Mouse (Mus musculus) CH12.LX (cell line): ENCODE measurements around the gene Hormad1. TPM values are rescaled to one million over a fixed set of nuclear protein-coding genes. Genes with fewer than 3 reads are reported as not detected.

ENCODE experiments used
- DNase-seq: peaks from one replicate; pipeline ENCODE4 v3.0.0-alpha.2; 2013; ENCODE audit errors: extremely low read depth
- H3K27ac ChIP-seq: 2 replicates; pipeline ENCODE4 v1.5.1; 2012; ENCODE audit warnings: low read depth, mild to moderate bottlenecking, control low read depth, moderate library complexity; ENCODE audit not compliant: insufficient read depth
- H3K27me3 ChIP-seq: replicated peaks from 2 replicates; pipeline ENCODE3; 2012; ENCODE audit warnings: inconsistent platforms
- H3K36me3 ChIP-seq, 2 experiments: replicated peaks in 1 of 2; 2 replicates each; pipeline versions ENCODE3 to v1.6.1; 2012; ENCODE audit warnings: inconsistent platforms in 1 of 2, low read length in 1 of 2, mild to moderate bottlenecking in 1 of 2, mixed read lengths in 1 of 2, moderate library complexity in 1 of 2; ENCODE audit not compliant: control insufficient read depth in 1 of 2, insufficient read depth in 1 of 2
- H3K4me1 ChIP-seq, 2 experiments: 2 replicates each; pipeline ENCODE4 v1.6.1; 2012; ENCODE audit warnings: inconsistent platforms in 1 of 2, moderate library complexity in 1 of 2; ENCODE audit not compliant: insufficient read depth in 2 of 2, control insufficient read depth in 1 of 2
- H3K4me2 ChIP-seq: 2 replicates; pipeline ENCODE4 v1.6.1; 2012; ENCODE audit warnings: low read depth, mild to moderate bottlenecking, control low read depth; ENCODE audit not compliant: poor library complexity, insufficient read depth, severe bottlenecking
- H3K4me3 ChIP-seq, 3 experiments: fragments of 150-350 bp in 1 of 3; sonication (generic) in 1 of 3; replicated peaks in 1 of 3; 2 replicates each; pipeline versions ENCODE3 to v1.5.1; 2011 to 2012; ENCODE audit warnings: low read depth in 2 of 3, low read length in 2 of 3, mild to moderate bottlenecking in 2 of 3, moderate library complexity in 2 of 3, control low read depth in 1 of 3, improper control_type of control experiment in 1 of 3, inconsistent platforms in 1 of 3, mixed read lengths in 1 of 3; ENCODE audit not compliant: poor library complexity in 1 of 3
- H3K79me2 ChIP-seq: replicated peaks from 2 replicates; pipeline ENCODE4 v1.6.1; 2012; ENCODE audit warnings: mild to moderate bottlenecking, moderate library complexity; ENCODE audit not compliant: control insufficient read depth, poor library complexity, insufficient read depth, severe bottlenecking; ENCODE audit errors: extremely low read depth
- H3K9ac ChIP-seq: 2 replicates; pipeline ENCODE4 v1.6.1; 2012; ENCODE audit warnings: low read depth, mild to moderate bottlenecking, control low read depth, moderate library complexity; ENCODE audit not compliant: insufficient read depth
- H3K9me3 ChIP-seq: replicated peaks from 2 replicates; pipeline ENCODE3; 2012; ENCODE audit warnings: low read length, inconsistent platforms, mixed read lengths
- CHD1 ChIP-seq: IDR thresholded peaks from 2 replicates; pipeline ENCODE4 v1.6.1; 2012; ENCODE audit warnings: low read depth, low read length, improper control_type of control experiment, inconsistent platforms
- E2F4 ChIP-seq: IDR thresholded peaks from 2 replicates; pipeline ENCODE4 v1.6.1; 2011; ENCODE audit warnings: low read depth, low read length, improper control_type of control experiment; ENCODE audit not compliant: insufficient replicate concordance
- ELF1 ChIP-seq: IDR thresholded peaks from 2 replicates; pipeline ENCODE4 v1.6.1; 2014; ENCODE audit warnings: low read depth, mild to moderate bottlenecking, inconsistent platforms, low read length, improper control_type of control experiment
- EP300 ChIP-seq: IDR thresholded peaks from 2 replicates; pipeline ENCODE4 v1.6.1; 2011; ENCODE audit warnings: low read length, improper control_type of control experiment
- JUN ChIP-seq: IDR thresholded peaks from 2 replicates; pipeline ENCODE4 v1.6.1; 2011; ENCODE audit warnings: low read depth, mild to moderate bottlenecking, low read length, improper control_type of control experiment, moderate library complexity; ENCODE audit not compliant: insufficient read depth
- JUND ChIP-seq: conservative IDR thresholded peaks from 2 replicates; pipeline ENCODE4 v1.6.1; 2011; ENCODE audit warnings: low read depth, low read length, improper control_type of control experiment
- KAT2A ChIP-seq: IDR thresholded peaks from 2 replicates; pipeline ENCODE4 v1.6.1; 2012; ENCODE audit warnings: low read length, improper control_type of control experiment, inconsistent platforms; ENCODE audit not compliant: insufficient replicate concordance
- MAFK ChIP-seq: IDR thresholded peaks from 2 replicates; pipeline ENCODE4 v1.6.1; 2011; ENCODE audit warnings: low read length, improper control_type of control experiment; ENCODE audit not compliant: insufficient replicate concordance
- MAX ChIP-seq: IDR thresholded peaks from 2 replicates; pipeline ENCODE4 v1.6.1; 2011; ENCODE audit warnings: low read length, improper control_type of control experiment
- MAZ ChIP-seq: IDR thresholded peaks from 2 replicates; pipeline ENCODE4 v1.6.1; 2012; ENCODE audit warnings: low read depth, mild to moderate bottlenecking, inconsistent platforms, low read length, improper control_type of control experiment, moderate library complexity
- MEF2A ChIP-seq: IDR thresholded peaks from 2 replicates; pipeline ENCODE4 v1.6.1; 2014; ENCODE audit warnings: low read depth, mild to moderate bottlenecking, inconsistent platforms, low read length, improper control_type of control experiment, borderline replicate concordance
- NELFE ChIP-seq: IDR thresholded peaks from 2 replicates; pipeline ENCODE4 v1.6.1; 2011; ENCODE audit warnings: low read depth, low read length, improper control_type of control experiment
- NRF1 ChIP-seq: IDR thresholded peaks from 2 replicates; pipeline ENCODE4 v1.6.1; 2014; ENCODE audit warnings: low read depth, mild to moderate bottlenecking, inconsistent platforms, low read length, improper control_type of control experiment, moderate library complexity
- PAX5 ChIP-seq: IDR thresholded peaks from 2 replicates; pipeline ENCODE4 v1.6.1; 2012; ENCODE audit warnings: low read length, inconsistent platforms, mixed read lengths
- POLR2A ChIP-seq: IDR thresholded peaks from 2 replicates; pipeline ENCODE4 v1.6.1; 2011; ENCODE audit warnings: low read depth, mild to moderate bottlenecking, improper control_type of control experiment, low read length
- RAD21 ChIP-seq: IDR thresholded peaks from 2 replicates; pipeline ENCODE4 v1.6.1; 2011; ENCODE audit warnings: low read depth, mild to moderate bottlenecking, low read length, improper control_type of control experiment, moderate library complexity
- RCOR1 ChIP-seq: conservative IDR thresholded peaks from 2 replicates; pipeline ENCODE4 v1.6.1; 2012; ENCODE audit warnings: low read depth, mild to moderate bottlenecking, inconsistent platforms, low read length, improper control_type of control experiment
- SMC3 ChIP-seq: IDR thresholded peaks from 2 replicates; pipeline ENCODE4 v1.6.1; 2011; ENCODE audit warnings: low read depth, low read length, improper control_type of control experiment
- UBTF ChIP-seq: IDR thresholded peaks from 2 replicates; pipeline ENCODE4 v1.6.1; 2012; ENCODE audit warnings: low read depth, mild to moderate bottlenecking, inconsistent platforms, low read length, improper control_type of control experiment, moderate library complexity
- USF1 ChIP-seq: IDR thresholded peaks from 2 replicates; pipeline ENCODE4 v1.6.1; 2014; ENCODE audit warnings: low read depth, mild to moderate bottlenecking, inconsistent platforms, low read length, improper control_type of control experiment
- USF2 ChIP-seq: conservative IDR thresholded peaks from 2 replicates; pipeline ENCODE4 v1.6.1; 2011; ENCODE audit warnings: low read depth, low read length, improper control_type of control experiment
- ZC3H11A ChIP-seq: IDR thresholded peaks from 2 replicates; pipeline ENCODE4 v1.6.1; 2012; ENCODE audit warnings: low read depth, mild to moderate bottlenecking, inconsistent platforms, low read length, improper control_type of control experiment
- ZKSCAN1 ChIP-seq: IDR thresholded peaks from 2 replicates; pipeline ENCODE4 v1.6.1; 2012; ENCODE audit warnings: low read depth, inconsistent platforms, low read length, improper control_type of control experiment, borderline replicate concordance
- ZMIZ1 ChIP-seq: IDR thresholded peaks from 2 replicates; pipeline ENCODE4 v1.6.1; 2012; ENCODE audit warnings: low read depth, mild to moderate bottlenecking, inconsistent platforms, low read length, improper control_type of control experiment
- dilution Hi-C: fragments of 300-500 bp; cut with MboI; formaldehyde crosslinking; loops from 2 replicates; pipeline ENCODE4 v1.14.3; 2020; ENCODE audit warnings: low sequenced_read_pairs; ENCODE audit not compliant: extremely low pct_unique_long_range_greater_than_20kb, extremely low pct_ligation_motif_present
- in situ Hi-C: fragments of 300-500 bp; cut with MboI; formaldehyde crosslinking; loops from 3 replicates; pipeline ENCODE4 v1.14.3; 2019; ENCODE audit warnings: low sequenced_read_pairs, low pct_ligation_motif_present, low pct_unique_long_range_greater_than_20kb, mixed read lengths
- polyA plus RNA-seq: library from polyadenylated mRNA; unstranded; fragments of >175 nt; gene quantifications from 2 replicates; pipeline ENCODE4 v1.2.1, GENCODE M21; 2012; ENCODE audit warnings: low read depth; ENCODE audit not compliant: insufficient read length
- total RNA-seq, 2 experiments: library from RNA; depleted of rRNA; stranded (reverse); fragments of 300-350 nt in 1 of 2; fragments of >200 nt in 1 of 2; gene quantifications; 2 replicates each; pipeline ENCODE4 v1.2.3; 2012 to 2014

The Hormad1 gene
- total and polyA plus RNA-seq, 3 experiments: not detected

DNA sequence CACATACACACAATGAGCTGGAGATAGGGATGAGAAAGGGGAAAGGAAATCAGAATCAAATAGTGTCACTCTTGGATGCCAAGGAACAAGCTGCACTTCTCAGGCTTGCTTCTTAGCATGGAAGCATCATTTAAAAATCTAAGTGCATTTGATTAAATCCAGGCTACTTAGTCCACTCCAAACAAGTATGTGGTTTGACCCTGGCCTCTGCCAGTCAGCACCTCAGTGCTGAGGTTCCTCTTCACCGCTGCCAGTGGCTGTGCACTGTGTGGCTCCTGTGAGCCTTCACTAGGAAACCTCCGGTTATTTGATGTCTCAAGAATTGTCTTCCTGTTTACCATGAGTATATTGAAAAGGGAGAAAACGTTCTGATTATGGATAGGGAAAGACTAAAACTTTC lies 71.4 kb downstream of the Hormad1 start:
- H3K27ac ChIP-seq: no peak overlapping the region

GRCm38 (mm10) chr3:95631304-95631703 lies 71.8 kb downstream of the Hormad1 start:
- H3K36me3 ChIP-seq: peaks cover 72 to 96% of the 10 kb centered on the region in 2 experiments
- no peak for TF ChIP-seq USF2
- TF ChIP-seq EP300: no peak
- no peak for TF ChIP-seq MAX
- TF ChIP-seq E2F4: no peak
- TF ChIP-seq UBTF: no peak
- no peak for TF ChIP-seq ZMIZ1
- TF ChIP-seq RCOR1: no peak
- TF ChIP-seq JUN: no peak
- H3K9ac ChIP-seq: no peak overlapping the region
- no peak overlapping the region for H3K4me3 ChIP-seq
- peaks cover 40% of the 10 kb centered on the region for H3K79me2 ChIP-seq
- no peaks in the 10 kb centered on the region for H3K9me3 ChIP-seq
- peaks cover 5 to 80% of the 10 kb centered on the region in 2 experiments for H3K4me1 ChIP-seq
- DNase-seq: no peak
- in situ Hi-C loops (no loop called here), dilution Hi-C loops (no loop called here)
- no peaks in the 10 kb centered on the region for H3K27me3 ChIP-seq
- H3K27ac ChIP-seq: no peak overlapping the region
- no peak overlapping the region for H3K4me2 ChIP-seq

More for the DNA sequence above, 71.4 kb downstream of the Hormad1 start:
- TF ChIP-seq PAX5 (no peak), USF1 (no peak), SMC3 (no peak), EP300 (no peak), MAX (no peak), ELF1 (no peak), MEF2A (no peak), RCOR1 (no peak), CHD1 (no peak), RAD21 (no peak), MAFK (no peak), KAT2A (no peak), MAZ (no peak), ZC3H11A (no peak), NELFE (no peak), NRF1 (no peak), ZKSCAN1 (no peak), POLR2A (no peak), JUND (no peak)
- peaks cover 69 to 93% of the 10 kb centered on the region in 2 experiments for H3K36me3 ChIP-seq
- no peak overlapping the region for H3K9ac ChIP-seq
- peaks cover 45% of the 10 kb centered on the region for H3K79me2 ChIP-seq
- no peak overlapping the region for H3K4me2 ChIP-seq
- no peaks in the 10 kb centered on the region for H3K27me3 ChIP-seq
- no peaks in the 10 kb centered on the region for H3K9me3 ChIP-seq
- dilution Hi-C loops (no loop called here), in situ Hi-C loops (no loop called here)
- no peak for DNase-seq
- no peak overlapping the region for H3K4me3 ChIP-seq
- H3K4me1 ChIP-seq: peaks cover 5 to 84% of the 10 kb centered on the region in 2 experiments
